Mouse (Mus musculus) c-Kit-positive CD71-negative TER-119-negative erythroid progenitor cells, embryonic 14.5 days (primary cell): Measurements from ENCODE around the gene Ufsp1.

ENCODE experiments used
- DNase-seq: peaks from one replicate; pipeline ENCODE4 v3.0.0-alpha.2; 2013; ENCODE audit warnings: low read depth

The Ufsp1 gene

DNA sequence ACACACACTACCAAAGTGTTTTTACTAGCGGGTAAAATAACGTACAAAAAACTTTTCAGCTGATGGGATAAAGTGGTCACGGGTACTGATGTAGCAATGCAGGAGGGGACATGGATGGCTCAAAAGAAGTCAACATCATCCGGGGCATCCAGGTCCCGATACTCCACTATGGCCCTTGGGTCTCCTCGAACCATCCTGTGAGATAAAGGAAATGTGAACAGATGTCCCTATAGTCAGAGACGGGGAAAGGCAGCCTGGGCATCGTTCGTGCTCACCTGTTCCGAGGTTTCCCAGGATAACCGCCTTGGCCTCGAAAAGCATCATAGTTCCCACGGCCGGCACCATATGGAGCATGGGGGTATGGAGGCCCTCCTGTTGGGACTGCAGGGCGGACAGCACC, 1.3 kb downstream of the Ufsp1 start:
- no peak for DNase-seq

DNA sequence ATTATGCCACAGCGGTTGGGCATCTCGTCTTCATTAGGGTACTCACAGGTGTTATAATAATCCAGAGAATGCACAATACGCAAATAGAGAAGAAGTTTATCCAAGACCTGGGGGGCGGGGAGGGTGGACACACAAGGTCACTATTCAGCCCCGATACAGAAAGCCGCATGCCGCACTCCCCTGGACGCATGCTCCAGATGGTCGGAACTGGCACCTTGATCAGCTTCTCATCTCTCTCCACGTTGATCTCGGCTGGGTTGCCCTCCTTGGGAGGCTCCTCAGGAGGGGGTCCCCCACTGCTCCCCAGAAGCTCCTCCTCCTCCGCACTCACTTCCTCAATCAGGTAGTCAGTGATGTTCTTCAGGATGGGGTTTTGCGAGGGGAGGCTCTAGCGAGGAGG, 2.7 kb downstream of the Ufsp1 start:
- DNase-seq = no peak

DNA sequence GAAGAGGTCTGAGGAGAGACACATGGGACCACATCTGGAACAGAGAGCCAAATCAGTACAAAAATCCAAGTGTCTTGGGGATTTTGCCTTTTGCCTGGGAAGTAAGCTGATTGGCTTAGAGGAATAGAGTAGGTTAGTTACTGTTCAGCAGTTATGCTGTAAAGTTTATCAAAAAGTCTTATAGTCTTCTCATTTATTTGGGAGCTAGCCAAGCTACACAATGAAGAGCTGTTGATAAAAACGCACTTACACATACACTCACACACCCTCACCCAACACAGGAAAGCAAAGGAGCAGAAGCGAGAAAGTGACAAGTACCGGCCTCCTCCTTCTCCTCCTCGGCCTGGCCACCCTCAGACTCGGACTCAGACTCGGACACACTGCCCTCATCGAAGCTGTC, 4.8 kb downstream of the Ufsp1 start:
- no peak for DNase-seq

DNA sequence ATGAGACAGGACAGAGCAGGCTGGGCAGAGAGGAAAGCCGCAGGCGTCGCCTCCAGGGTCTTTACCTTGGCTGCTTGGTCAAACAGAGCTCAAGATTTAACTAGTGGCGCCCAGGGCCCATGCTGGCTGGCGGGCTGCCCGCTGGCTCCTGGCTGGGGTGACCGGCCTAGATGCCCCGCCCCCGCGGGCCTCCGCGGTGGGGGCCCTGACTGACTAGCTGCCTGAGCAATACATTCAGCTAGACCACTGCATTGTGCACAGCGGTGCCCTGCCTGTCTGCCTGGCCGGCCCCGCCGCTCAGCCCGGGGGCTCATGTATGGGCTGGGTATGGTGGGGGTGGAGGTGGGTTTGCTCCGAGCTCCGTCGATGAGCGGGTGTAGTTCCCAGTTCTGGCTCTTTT, 6.8 kb downstream of the Ufsp1 start:
- no peak for DNase-seq

DNA sequence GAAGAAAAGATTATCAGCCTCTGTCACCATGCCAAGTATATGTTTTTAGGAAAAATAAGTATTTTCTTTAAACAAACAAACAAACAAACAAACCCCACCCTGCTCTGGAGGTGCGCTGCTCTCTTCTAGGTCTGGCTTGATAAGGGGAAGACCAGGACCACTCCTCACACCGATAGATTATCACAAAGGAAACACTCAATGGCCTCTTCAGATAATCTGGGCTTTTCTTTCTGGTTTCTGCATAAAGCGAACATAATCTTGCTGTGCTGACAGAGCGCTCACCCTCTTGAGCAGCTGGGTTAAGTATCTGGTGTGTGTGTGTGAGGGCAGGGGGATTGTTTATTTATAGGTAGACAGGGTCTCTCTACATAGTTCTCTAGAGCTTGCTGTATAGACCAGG, 9.2 kb downstream of the Ufsp1 start:
- no peak for DNase-seq

DNA sequence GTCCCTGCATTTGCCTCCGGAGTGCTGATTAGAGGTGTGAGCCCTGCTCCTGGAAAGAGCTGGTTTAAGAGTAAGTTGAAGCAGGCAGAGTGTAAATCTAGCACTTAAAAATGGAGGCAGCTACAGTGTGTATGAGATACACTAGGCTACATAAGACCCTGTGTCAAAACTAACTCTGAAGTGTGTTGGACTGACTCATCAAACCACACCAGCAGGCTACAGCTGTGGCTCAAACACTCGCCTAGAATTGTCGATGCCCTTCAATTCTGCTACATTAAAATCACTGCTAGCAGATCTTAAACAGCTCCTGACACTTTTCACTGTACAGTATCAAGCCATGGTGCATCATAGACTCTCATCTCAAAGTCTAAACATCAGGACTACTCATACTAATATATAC, 9.7 kb downstream of the Ufsp1 start:
- DNase-seq = no peak

DNA sequence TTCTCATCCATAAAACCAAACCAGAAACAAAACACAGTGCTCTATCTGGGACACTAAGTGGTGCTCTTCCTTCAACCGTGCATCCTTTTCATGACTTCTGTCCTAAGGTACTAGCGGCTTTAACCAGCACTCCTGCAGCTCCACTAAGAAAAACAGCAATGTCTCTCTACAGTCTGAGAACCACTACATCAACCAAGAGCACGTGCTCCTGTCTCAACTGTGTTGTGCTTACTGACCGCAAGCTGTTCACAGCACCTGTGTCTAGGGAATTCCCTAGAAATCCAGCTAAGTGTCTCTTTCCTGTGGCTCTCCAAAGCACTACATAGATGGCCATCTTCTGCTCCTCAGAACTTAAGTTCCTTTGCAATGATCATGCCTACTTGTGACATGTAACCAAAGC, 10.4 kb downstream of the Ufsp1 start:
- no peak for DNase-seq

DNA sequence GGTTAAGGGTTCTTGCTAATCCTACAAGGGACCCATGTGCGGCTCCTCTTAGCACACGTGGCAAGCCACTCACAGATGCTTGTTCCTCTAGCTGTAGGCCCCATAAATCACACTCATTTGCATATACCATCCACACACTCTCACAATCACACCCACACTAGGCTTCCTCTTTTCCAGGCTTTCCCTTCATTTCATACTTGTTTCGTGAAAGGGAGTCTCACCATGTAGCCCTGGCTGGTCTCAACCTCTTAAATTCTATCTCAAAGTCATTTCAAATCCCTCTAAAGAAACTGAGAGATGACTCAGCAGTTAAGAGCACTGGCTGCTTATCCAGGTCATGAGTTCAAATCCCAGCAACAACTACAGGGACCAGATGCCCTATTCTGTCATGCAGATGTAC, 11.4 kb downstream of the Ufsp1 start:
- no peak for DNase-seq

DNA sequence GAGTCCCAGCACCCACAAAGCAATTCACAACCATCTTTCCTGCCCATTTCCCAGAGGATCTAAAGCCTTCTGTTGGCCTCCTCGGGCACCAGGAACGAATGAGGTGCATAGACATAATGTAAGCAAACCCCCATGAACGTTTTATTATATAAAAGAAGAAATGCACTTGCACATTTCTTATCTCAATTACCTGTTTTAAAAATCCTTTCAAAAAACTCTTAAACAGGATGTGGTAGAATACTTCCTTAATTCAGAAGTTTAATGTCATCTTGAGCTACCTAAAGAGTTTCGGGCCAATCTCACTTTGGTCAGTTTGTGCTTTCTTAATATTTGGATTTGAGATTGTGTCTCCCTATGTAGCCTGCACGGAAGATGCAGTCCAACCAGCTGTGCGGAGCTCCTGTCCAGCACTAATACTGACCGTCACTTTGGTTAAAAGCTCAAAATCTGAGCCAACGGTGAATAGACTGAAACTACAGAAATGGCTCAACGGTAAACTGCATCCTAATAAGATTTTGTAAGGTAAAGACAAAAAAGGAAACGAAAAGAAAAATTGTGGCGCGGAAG, 12.1 kb downstream of the Ufsp1 start:
- DNase-seq = no peak

DNA sequence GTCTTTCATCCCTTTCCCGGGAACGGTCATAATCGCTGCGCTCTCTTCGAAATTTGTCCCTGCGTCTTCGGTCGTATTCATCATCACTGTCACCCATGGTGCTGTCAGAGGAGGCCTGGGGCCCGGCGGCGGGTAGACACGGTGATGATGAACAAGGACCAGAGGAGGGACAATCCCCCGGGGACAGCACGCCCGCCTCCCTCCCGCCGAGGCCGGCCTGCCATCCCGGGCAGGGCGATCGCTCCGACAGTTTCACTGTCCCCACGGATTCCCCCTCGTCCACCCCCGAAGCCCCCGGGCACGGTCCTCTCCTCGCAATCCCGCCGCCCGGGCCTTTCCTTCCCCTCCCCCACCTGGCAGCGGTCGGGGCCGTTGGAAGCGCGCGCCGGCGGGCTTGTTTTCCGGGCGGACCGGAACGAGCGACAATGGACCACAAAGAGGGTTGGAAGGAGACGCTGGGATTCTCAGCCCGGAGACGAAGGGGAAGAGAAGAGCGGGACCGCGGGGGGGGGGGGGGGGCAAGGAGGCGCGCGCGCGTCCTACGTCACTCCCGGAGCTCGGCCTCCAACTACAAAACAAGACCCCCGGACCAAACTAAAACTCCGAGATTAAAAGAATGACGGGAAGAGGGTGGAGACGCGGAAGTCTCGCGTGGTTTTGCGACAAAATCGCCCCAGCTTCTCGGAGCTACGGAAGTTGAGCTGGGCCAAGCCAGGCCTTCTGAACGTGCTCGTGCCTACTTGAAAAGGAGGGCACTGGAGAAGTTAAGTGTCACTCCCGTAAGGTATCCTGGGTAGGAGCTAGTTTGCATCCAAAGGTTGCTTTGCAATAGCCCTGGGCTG, 12.9 kb downstream of the Ufsp1 start, which contains the start of gene Srrt:
Gene Srrt, minus strand, starts transcription at position 604 of the 842 bp plus-strand sequence.
- DNase-seq = peak; percentile 92

DNA sequence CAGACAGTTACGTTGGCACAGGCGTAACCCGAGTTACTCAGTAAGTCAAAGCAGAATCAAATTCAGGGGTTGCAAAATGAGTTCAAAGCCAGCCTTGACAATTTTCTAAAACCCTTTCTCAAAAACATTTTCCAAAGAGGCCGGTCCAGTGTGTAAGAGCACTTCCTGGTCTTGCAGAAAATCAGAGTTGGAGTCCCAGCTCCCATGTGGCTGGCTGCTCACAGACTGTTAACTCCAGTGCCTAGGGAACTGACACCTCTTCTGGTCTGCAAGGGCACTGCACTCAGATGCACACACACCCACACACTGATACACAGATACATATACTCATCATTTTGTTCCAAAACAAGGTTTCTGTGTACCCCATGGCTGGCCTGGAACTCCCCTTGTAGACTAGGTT, 13.9 kb downstream of the Ufsp1 start:
- DNase-seq = no peak

DNA sequence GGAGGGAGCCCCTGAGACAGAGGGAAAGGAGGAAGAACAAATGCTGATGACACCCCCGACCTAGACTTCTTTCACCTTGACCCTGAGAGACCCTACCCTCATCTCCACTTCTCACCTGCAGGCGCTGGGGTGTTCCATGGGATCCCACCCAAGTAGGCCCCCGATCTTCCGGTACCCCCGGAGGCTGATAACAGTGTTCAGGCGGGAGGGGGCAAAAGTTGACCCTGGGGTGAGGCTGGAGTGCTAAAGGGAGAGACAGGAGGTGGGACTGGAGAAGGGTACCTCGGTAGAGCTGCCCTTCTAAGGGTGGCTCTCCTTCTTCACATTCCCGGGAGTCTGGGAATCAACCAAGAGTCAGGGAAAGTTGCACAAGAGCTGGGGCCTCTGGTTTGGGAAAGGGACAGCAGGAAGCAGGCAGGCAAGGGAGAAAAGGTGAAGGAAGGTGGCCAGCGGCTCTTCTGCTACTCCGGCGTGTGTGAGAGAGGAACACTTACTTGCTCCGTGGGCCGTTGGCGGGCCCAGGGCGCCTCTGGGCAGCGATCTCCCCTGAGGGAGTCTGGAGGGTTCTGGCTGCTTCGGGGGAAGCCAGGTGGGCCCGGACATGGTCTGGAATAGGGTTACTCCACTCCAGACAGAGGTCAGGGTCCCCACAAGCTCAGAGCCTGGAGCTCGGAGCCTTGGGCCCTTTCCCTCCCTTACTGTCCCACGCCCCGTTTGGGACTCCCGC, 19.2 kb downstream of the Ufsp1 start:
- no peak for DNase-seq

DNA sequence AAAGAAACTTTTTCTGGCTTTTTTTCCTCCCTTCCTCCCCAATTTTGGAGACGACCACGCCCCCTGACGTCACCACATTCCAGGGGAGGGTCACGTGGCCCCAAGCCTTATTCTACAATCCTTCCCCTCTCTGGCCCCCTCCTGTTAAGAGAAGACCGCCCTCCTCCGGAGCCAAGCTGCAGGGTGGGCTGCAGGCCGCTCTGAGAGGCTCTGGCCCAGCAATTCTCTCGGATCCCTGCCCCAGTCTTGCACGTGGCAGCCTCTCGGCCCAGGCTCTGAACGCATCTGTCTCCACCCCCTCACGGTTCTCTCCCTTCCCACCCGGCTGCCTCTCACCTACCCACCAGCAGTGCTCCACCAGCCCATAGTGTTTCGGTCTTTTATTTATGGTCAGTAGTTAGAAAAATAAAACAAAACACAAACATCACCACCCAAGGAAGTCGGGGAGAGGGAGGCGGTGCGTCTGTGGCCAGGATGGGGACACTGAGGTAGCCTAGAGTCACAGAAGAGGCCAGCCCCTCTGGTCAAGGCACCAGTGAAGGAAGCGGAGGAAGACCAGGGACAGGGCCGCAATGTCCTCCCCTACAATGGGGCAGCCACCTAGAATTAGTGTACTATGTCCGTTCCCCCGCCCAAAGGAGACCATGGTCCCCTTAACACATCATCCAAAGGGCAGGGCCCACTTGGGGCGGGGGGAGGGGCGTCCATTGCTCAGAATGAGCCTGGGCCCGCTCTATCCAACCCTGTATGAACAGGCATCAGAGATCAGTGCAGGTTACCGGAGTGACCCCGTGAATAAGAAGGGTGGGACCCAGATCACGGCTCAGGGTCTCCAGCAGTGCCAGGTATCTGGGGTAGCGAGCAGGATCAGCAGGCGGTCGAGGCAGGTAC, 20.0 kb downstream of the Ufsp1 start, which contains the start of gene Trip6:
Gene Trip6, minus strand, starts transcription at position 212 of the 891 bp plus-strand sequence.
- no peak for DNase-seq

DNA sequence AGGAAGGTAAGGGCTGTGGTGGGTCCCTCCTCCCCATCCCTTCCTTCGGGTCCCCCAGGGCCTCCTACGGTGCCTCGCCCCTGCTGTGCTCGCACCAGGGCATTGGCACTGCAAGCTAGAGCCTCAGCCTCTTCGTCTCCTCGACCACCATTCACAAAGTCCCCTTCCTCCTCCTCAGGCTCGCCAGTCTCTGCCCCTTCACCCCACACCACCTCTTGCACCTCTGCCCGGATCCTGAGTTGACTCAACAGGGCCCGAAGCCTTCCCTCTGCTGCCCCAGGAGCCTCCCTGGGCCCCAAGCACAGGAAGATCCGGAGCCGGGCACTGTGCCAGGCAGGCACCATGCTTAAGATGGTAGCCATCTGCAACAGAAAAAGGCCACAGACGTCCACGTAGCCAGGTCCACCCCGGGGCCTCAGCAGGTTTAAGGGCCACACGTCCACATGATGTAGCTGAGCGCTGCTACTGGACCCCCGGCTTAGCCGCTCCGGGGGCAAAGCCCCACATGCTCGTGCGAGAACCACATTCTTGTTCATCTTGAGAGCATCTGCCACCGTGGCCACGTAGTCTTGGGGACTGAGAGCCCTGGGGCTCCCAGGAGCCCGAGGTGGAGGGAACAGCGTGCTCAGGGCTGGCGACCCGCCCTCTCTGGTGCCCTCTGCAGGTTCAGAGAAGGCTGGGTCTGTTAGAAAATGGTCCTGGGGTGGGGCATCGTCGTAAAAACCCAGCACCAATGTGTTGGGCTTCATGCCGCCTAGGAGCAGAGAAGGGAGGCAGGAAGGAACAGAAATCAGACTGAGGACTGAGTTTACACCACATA, 20.9 kb downstream of the Ufsp1 start:
- no peak for DNase-seq

DNA sequence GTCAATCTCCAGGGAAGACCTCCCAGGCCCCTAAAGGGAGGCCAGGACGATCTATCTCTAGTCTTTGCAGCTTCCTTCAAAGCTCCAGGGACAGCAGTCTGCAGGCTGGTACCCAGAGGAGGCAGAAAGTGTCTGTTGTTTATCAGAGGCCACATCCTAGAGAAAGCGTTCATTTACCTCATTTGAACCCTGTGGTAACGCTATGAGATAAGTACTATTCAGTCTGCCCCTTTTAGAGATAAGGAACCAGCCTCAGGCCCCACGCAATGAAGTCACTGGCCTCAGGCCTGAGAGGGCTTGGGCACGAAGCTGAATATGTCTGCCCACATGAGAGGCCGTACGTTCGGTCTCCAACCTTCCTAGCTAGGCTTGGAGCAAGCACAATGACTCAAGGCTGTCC, 22.9 kb downstream of the Ufsp1 start:
- DNase-seq = no peak

DNA sequence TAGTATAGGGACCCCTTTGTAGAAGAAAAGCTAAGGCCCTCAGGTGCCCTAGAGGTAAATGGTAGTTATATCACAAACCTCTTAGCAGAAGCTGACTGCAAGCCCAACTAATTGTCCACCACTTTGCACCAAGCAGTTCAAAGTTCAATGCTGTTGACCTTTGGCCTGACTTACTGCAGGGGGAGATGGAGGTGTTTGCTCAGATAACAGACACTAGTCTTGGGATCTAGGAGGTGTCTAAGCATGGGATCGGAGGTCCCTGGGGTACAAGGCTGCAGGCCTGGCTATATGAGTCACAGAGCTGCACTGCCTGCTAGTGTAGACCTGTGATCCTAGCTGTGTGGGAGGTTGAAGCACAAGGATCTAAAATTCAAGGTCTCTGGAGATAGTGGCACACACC, 24.1 kb downstream of the Ufsp1 start:
- DNase-seq = no peak

DNA sequence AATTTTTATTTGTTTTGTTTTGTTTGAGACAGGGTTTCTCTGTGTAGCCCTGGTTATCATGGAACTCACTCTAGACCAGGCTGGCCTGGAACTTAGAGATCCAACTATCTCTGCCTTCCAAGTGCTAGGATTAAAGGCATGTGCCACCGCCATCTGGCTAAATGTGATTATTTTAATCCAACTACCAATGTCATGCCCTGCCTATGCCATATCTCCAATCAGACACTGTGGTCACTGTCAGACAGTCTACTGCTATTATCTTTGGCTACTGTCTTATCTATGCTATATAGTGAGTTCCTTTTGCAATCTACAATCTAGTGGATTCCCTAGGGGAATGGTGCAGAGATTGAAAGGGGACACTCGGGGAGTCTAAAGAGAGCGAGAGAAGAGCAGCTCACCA, 26.6 kb downstream of the Ufsp1 start:
- DNase-seq = no peak

DNA sequence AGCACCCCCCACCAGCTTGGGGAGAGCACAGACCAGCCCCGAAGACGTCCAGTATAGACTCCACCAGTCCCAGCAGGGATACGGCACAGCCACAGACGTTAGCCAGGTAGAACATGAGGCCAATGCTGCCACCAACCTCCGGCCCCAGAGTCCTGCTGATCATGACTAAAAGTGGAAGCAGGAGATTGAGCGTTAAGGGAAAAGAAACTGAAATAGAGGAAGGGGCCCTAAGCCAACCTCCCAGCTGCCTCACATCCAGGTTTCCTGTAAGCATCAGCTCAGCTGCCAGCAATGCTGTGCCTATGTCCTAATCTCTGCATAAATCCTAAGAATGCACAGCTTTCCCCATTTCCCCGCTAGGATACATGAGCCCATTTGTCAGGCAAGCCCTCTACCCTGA, 36.5 kb downstream of the Ufsp1 start:
- DNase-seq = no peak

DNA sequence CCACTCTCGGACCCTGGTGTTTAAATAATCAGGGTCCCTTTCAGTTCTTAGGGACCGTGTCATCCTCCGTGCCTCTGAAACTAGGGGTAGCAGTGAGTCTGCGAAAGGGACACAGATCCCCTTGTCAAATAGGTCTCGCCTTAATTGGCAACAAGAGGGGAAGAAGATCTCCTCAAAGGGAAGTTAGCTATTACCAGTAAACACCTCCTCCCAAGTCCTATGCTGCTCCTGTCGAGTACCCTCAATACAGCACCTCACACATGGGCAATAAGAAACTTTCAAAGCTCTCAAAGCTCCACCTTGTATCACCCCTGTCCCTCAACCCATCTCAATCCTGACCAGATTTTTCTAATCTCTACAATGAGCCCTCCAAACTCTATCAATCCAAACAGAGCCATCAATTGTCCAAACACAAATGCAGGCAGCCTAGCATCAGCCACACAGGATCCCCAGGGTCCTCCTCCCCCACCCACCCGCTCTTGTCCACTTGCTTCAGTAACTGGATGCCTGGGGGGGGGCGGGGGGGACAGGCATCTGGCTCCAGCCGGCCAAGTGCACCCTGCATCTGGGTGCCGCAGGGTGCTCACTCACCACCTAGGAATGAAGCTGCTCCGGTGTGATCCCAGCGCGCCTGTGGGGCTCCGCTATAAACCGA, 38.6 kb downstream of the Ufsp1 start:
- no peak for DNase-seq

DNA sequence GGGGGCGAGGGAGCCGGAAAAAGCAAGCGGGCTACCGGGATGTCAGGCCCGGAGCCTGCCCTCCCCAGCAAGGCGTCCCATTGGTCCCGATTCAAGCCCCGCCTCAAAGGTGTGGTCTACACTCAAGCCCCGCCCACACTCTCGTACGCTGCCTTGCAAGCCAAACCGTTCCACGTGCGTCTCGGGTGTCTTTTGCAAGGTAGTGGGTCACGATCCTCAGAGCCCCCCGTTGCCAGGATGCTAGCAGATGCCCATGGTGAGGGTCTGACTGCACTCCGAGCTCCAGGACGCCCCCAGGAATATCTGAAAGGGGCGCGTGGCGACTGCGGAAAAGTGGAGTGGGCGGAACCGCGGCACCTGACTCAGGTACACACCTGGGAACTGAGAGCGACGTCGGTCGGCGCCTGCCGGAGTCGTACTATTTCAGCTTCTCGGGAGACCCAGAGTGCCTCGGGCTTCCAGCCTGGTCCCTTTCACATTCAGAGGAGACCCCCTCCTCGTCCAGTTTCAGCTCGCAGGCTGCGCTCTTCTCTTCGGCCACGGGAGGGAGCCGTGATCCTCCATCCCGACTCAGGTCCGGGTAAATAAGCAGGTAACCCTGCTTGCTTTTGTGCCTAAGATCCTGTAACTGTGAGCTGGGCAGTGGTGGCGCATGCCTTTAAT, 39.2 kb downstream of the Ufsp1 start, which contains the start of gene Slc12a9:
Gene Slc12a9, minus strand, starts transcription at position 86 of the 663 bp plus-strand sequence.
- peak; percentile 96 for DNase-seq
